Mouse (Mus musculus): ENCODE results near the gene Nfatc4. TPM values are rescaled to one million over a fixed set of nuclear protein-coding genes. Genes with fewer than 3 reads are reported as not detected.

Gene Nfatc4
- polyA plus RNA-seq, 1 experiment from 2014 or later: 25.7 TPM

GRCm38 (mm10) chr14:55824481-55825215 is 1.7 kb downstream of the Nfatc4 start:
- Histone ChIP-seq H3K27me3 (replicated peaks) (peaks cover 3% of the 10 kb centered on the region; the same call in 1 of the 2 replicates), H3K9ac (peak overlapping the region; percentile 73), H3K4me2 (replicated peaks) (peak overlapping the region; percentile 90), H3K9me3 (no peaks in the 10 kb centered on the region; the same call in 1 of the 2 replicates), H3K4me3 (replicated peaks) (peak overlapping the region; percentile 62), H3K4me1 (replicated peaks) (peaks cover 34% of the 10 kb centered on the region), H3K27ac (peak overlapping the region; percentile 95), H3K36me3 (no peaks in the 10 kb centered on the region)
- WGBS: 2% methylated on average over 32 of the region's 32 CpGs
- ATAC-seq: peak; percentile 19; the same call in 1 of the 2 replicates

- Histone ChIP-seq H3K36me3 (0 out of 2 replicates have a peak, but pooled peaks cover 3% of the 10 kb centered on the region), H3K27me3 (replicated peaks) (peaks cover 3% of the 10 kb centered on the region; the same call in 1 of the 2 replicates), H3K4me3 (replicated peaks) (peak overlapping the region; percentile 62), H3K9me3 (no peaks in the 10 kb centered on the region; the same call in 1 of the 2 replicates), H3K27ac (peak overlapping the region; percentile 94), H3K9ac (peak overlapping the region; percentile 71), H3K4me2 (replicated peaks) (peak overlapping the region; percentile 90), H3K4me1 (replicated peaks) (peaks cover 34% of the 10 kb centered on the region)
- no peak for ATAC-seq
- 2% methylated on average over 20 of the region's 37 CpGs for WGBS
These were observed 2.5 kb downstream of the Nfatc4 start for GRCm38 (mm10) chr14:55825216-55826051.

GRCm38 (mm10) chr14:55826142-55826541 is 3.2 kb downstream of the Nfatc4 start:
- no peak for ATAC-seq
- H3K27ac ChIP-seq: no peak overlapping the region
- peak overlapping the region; percentile 71 for H3K9ac ChIP-seq
- H3K27me3 ChIP-seq (replicated peaks): peaks cover 3% of the 10 kb centered on the region; the same call in 1 of the 2 replicates
- WGBS: 18% methylated on average over 15 of the region's 15 CpGs
- peaks cover 8% of the 10 kb centered on the region; the same call in 1 of the 2 replicates for H3K36me3 ChIP-seq
- peak overlapping the region; percentile 90 for H3K4me2 ChIP-seq (replicated peaks)
- no peaks in the 10 kb centered on the region; the same call in 1 of the 2 replicates for H3K9me3 ChIP-seq
- peak overlapping the region; percentile 62 for H3K4me3 ChIP-seq (replicated peaks)
- H3K4me1 ChIP-seq (replicated peaks): peaks cover 34% of the 10 kb centered on the region

GRCm38 (mm10) chr14:55826551-55827340 is 3.8 kb downstream of the Nfatc4 start:
- Histone ChIP-seq H3K27me3 (replicated peaks) (peaks cover 3% of the 10 kb centered on the region; the same call in 1 of the 2 replicates), H3K4me3 (replicated peaks) (peak overlapping the region; percentile 62), H3K36me3 (peaks cover 9% of the 10 kb centered on the region; the same call in 1 of the 2 replicates), H3K4me2 (replicated peaks) (peak overlapping the region; percentile 90), H3K4me1 (replicated peaks) (peaks cover 34% of the 10 kb centered on the region), H3K9ac (peak overlapping the region; percentile 71), H3K27ac (no peak overlapping the region), H3K9me3 (no peaks in the 10 kb centered on the region; the same call in 1 of the 2 replicates)
- no peak for ATAC-seq
- WGBS: 29% methylated on average over 41 of the region's 41 CpGs

- ATAC-seq: no peak
- no peak overlapping the region for H3K4me3 ChIP-seq (replicated peaks)
- no peak overlapping the region for H3K27ac ChIP-seq
- peaks cover 3% of the 10 kb centered on the region; the same call in 1 of the 2 replicates for H3K27me3 ChIP-seq (replicated peaks)
- H3K9me3 ChIP-seq: no peaks in the 10 kb centered on the region; the same call in 1 of the 2 replicates
- no peak overlapping the region for H3K9ac ChIP-seq
- peaks cover 9% of the 10 kb centered on the region; the same call in 1 of the 2 replicates for H3K36me3 ChIP-seq
- WGBS: 46% methylated on average over 3 of the region's 3 CpGs
- H3K4me1 ChIP-seq (replicated peaks): peaks cover 32% of the 10 kb centered on the region
- H3K4me2 ChIP-seq (replicated peaks): no peak overlapping the region
These were observed 5.8 kb downstream of the Nfatc4 start for GRCm38 (mm10) chr14:55828716-55829263.

GRCm38 (mm10) chr14:55829854-55830253 is 6.9 kb downstream of the Nfatc4 start:
- peaks cover 9% of the 10 kb centered on the region; the same call in 1 of the 2 replicates for H3K36me3 ChIP-seq
- 92% methylated on average over 16 of the region's 16 CpGs for whole genome bisulfite sequencing
- H3K9me3 ChIP-seq: no peaks in the 10 kb centered on the region; the same call in 1 of the 2 replicates
- H3K9ac ChIP-seq: no peak overlapping the region
- ATAC-seq: no peak
- peaks cover 25% of the 10 kb centered on the region for H3K4me1 ChIP-seq (replicated peaks)
- H3K4me3 ChIP-seq (replicated peaks): no peak overlapping the region
- H3K4me2 ChIP-seq (replicated peaks): no peak overlapping the region
- H3K27me3 ChIP-seq (replicated peaks): peaks cover 3% of the 10 kb centered on the region; the same call in 1 of the 2 replicates
- no peak overlapping the region for H3K27ac ChIP-seq

GRCm38 (mm10) chr14:55830331-55830730 is 7.4 kb downstream of the Nfatc4 start:
- Histone ChIP-seq H3K27ac (no peak overlapping the region), H3K9ac (no peak overlapping the region), H3K4me3 (replicated peaks) (no peak overlapping the region), H3K4me1 (replicated peaks) (peaks cover 23% of the 10 kb centered on the region), H3K27me3 (replicated peaks) (peaks cover 3% of the 10 kb centered on the region; the same call in 1 of the 2 replicates), H3K36me3 (peaks cover 9% of the 10 kb centered on the region; the same call in 1 of the 2 replicates), H3K9me3 (no peaks in the 10 kb centered on the region; the same call in 1 of the 2 replicates), H3K4me2 (replicated peaks) (no peak overlapping the region)
- no peak for ATAC-seq
- 85% methylated on average over 4 of the region's 4 CpGs for WGBS

- Histone ChIP-seq H3K4me3 (replicated peaks) (no peak overlapping the region), H3K9ac (no peak overlapping the region), H3K27ac (no peak overlapping the region), H3K4me2 (replicated peaks) (no peak overlapping the region), H3K4me1 (replicated peaks) (peaks cover 8% of the 10 kb centered on the region; the same call in 1 of the 2 replicates), H3K27me3 (replicated peaks) (no peaks in the 10 kb centered on the region), H3K9me3 (no peaks in the 10 kb centered on the region; the same call in 1 of the 2 replicates), H3K36me3 (peaks cover 9% of the 10 kb centered on the region; the same call in 1 of the 2 replicates)
- ATAC-seq: no peak
- WGBS: 80% methylated on average over 4 of the region's 4 CpGs
These were observed 10.2 kb downstream of the Nfatc4 start for GRCm38 (mm10) chr14:55833126-55833525.

- Histone ChIP-seq H3K27ac (no peak overlapping the region), H3K4me1 (replicated peaks) (no peaks in the 10 kb centered on the region), H3K36me3 (peaks cover 9% of the 10 kb centered on the region; the same call in 1 of the 2 replicates), H3K9me3 (no peaks in the 10 kb centered on the region), H3K27me3 (replicated peaks) (no peaks in the 10 kb centered on the region), H3K4me2 (replicated peaks) (no peak overlapping the region), H3K4me3 (replicated peaks) (no peak overlapping the region), H3K9ac (no peak overlapping the region)
- WGBS: 75% methylated on average over 5 of the region's 5 CpGs
- ATAC-seq: no peak
These were observed 12.0 kb downstream of the Nfatc4 start for GRCm38 (mm10) chr14:55834808-55835533.

GRCm38 (mm10) chr14:55838312-55838711 is 15.4 kb downstream of the Nfatc4 start:
- Histone ChIP-seq H3K36me3 (no peaks in the 10 kb centered on the region), H3K27ac (no peak overlapping the region), H3K4me1 (replicated peaks) (no peaks in the 10 kb centered on the region), H3K9ac (no peak overlapping the region), H3K4me3 (replicated peaks) (no peak overlapping the region), H3K27me3 (replicated peaks) (no peaks in the 10 kb centered on the region), H3K4me2 (replicated peaks) (no peak overlapping the region), H3K9me3 (no peaks in the 10 kb centered on the region)
- no peak for ATAC-seq
- 85% methylated on average over 5 of the region's 5 CpGs for WGBS

GRCm38 (mm10) chr14:55838740-55839139 is 15.8 kb downstream of the Nfatc4 start:
- H3K27ac ChIP-seq: no peak overlapping the region
- WGBS: 87% methylated on average over 4 of the region's 4 CpGs

More at GRCm38 (mm10) chr14:55838740-55839139, 15.8 kb downstream of the Nfatc4 start:
- Histone ChIP-seq H3K9ac (no peak overlapping the region), H3K4me2 (replicated peaks) (no peak overlapping the region), H3K4me1 (replicated peaks) (no peaks in the 10 kb centered on the region), H3K9me3 (no peaks in the 10 kb centered on the region), H3K36me3 (no peaks in the 10 kb centered on the region), H3K27me3 (replicated peaks) (no peaks in the 10 kb centered on the region), H3K4me3 (replicated peaks) (no peak overlapping the region)
- no peak for ATAC-seq

Measured in intestine, embryonic 15.5 days (tissue).